Mouse (Mus musculus): ENCODE data around the gene Luzp2. TPM values are rescaled to one million over a fixed set of nuclear protein-coding genes. Genes with fewer than 3 reads are reported as not detected.
"Not testable (repeated sequence)": the region's sequence is repeated elsewhere in the genome, so short reads cannot be mapped to it uniquely, and the experiment has no call there.

Gene Luzp2
- total RNA-seq, 2 experiments from 2014 or later = 84.8 TPM

DNA sequence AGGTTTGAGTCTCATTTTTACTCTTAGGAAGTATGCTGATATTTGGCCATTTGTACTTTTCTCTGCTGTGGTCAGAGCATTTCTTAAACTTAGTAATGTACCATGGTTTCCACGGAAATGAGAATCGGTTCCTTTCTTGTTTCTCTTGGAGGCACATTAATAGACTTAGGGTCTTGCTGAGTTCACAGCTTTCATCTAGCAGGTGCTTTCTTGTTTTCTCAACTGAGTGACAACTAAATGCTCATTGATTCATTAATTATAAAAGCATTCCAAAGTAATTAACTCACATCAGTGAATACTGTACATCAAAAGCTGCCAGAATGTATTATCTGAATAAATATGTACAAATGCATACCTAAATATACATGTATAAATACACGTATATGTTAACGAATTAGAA, 127.4 kb downstream of the Luzp2 start:
- no peak for DNase-seq (ENCODE audit: extremely low spot score in 1 of 2, low spot score in 2 of 2)
- intact Hi-C loops (cut with DNase I) = no loop called here

GRCm38 (mm10) chr7:54977372-54977771, 142.1 kb downstream of the Luzp2 start:
- intact Hi-C loops (cut with DNase I) = no loop called here
- DNase-seq (ENCODE audit: extremely low spot score in 1 of 2, low spot score in 2 of 2) = no peak

GRCm38 (mm10) chr7:54980585-54980984, 145.3 kb downstream of the Luzp2 start:
- no peak for DNase-seq (ENCODE audit: extremely low spot score in 1 of 2, low spot score in 2 of 2)
- intact Hi-C loops (cut with DNase I) = no loop called here

DNA sequence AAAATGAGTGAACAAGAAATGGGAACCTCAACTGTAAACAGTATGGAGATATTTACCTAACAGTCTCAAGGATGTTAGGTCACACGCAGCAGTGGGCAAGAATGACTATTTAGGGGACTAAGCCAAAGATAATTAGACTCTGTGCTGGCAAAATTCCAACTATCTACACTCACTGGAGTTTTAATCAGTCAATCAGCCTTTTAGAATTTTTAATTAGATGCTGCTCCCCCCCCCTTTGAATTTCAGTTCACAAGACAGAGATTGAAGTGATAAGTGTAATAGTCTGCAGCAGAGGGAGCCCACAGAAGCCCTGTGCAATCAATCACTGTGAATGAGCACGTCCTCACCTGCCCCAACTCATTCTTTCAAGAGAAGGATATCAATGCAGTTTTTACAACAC, 165.1 kb downstream of the Luzp2 start:
- DNase-seq (ENCODE audit: extremely low spot score in 1 of 2, low spot score in 2 of 2) = no peak
- intact Hi-C loops (cut with DNase I) = no loop called here

DNA sequence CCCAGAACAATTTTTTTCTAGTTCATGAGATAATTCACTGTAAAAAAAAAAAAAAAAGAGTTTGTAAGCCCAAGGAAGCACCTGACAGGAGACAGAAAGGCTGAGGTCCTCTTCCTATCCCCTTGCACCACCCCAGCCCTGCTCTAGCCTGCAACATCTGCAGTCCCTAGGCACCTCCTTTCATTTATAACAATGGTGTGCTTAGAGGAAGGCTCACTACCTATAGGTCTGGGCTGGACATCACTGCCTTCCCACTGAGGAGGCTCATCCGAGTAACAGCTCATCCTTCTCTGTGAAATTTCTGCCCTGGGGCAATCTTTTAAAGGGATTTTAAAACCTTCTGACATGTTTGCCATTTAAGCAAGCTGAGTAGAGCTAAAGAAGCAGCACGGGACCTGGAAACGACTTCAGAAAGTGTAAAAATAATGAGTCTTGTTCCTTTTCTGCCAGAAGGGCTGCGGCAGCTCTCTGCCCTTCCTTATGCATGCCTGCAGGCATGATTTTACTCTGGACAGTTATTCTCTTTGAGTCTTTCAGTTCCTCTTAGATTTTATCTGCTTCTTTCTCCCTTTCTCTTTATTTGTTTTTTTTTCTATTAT, 174.0 kb downstream of the Luzp2 start:
- DNase-seq (ENCODE audit: extremely low spot score in 1 of 2, low spot score in 2 of 2) = no peak
- intact Hi-C loops (cut with DNase I) = no loop called here

GRCm38 (mm10) chr7:55133850-55134249, 298.6 kb downstream of the Luzp2 start:
- intact Hi-C loops (cut with DNase I); DNase-seq (ENCODE audit: extremely low spot score in 1 of 2, low spot score in 2 of 2): not testable (repeated sequence)

DNA sequence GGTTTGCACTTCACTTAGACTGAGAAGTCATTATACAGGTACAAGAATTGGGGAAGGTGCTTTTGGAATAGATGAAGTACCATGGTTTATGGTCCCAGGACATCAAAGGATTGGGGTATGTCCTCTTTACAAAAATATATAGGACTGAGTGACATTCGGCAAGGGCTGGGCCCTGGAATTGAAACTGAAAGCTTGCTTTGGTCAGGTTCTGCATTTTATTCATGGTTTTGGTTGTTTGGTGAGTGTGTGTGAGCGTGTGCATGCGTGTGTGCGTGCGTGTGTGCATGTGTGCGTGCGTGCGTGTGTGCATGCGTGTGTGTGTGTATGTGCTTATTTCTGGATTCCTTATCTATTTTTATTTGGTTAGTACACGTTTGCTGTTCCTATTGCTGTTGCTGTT, 353.6 kb downstream of the Luzp2 start:
- DNase-seq (ENCODE audit: extremely low spot score in 1 of 2, low spot score in 2 of 2) = no peak
- intact Hi-C loops (cut with DNase I) = no loop called here

DNA sequence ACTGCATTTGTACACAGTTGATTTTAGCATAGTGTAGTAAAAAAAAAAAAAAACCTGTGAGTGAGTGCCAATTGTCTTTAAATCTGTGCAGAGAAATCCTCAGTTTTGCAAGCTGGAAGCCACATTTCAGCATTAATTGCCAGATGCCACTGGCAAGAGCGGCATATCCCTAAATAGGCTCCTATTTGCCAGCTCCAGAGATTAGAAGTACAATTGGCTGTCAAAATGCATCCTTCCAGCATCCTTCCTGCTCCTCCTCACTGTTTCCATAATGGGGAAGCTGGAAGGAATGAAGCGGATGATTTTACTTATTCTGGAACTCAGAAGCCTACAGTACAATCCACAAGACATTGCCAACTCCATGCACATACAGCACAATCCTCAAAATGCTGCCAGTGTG, 354.2 kb downstream of the Luzp2 start:
- intact Hi-C loops (cut with DNase I) = no loop called here
- DNase-seq (ENCODE audit: extremely low spot score in 1 of 2, low spot score in 2 of 2) = peak in 1 of 2 experiments; percentile 60

DNA sequence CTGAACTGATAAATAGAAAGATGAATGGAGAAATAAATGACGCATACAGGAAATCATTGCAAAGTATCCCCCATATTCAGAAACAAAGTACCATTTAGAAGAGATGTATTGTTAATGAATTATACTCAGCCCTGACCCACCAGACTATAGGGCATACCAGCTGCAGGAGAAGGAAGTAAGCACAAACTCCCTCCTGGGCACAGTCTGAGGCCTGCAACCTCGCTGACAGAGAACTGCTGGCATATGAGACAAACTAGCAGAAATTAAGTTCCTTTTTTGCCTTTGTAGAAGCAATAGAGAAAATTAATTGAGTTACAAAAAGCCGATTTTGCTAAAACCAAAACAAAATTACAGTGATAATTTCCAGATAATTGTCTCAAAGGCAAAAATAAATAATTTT, 355.4 kb downstream of the Luzp2 start:
- intact Hi-C loops (cut with DNase I) = no loop called here
- no peak for DNase-seq (ENCODE audit: extremely low spot score in 1 of 2, low spot score in 2 of 2)

DNA sequence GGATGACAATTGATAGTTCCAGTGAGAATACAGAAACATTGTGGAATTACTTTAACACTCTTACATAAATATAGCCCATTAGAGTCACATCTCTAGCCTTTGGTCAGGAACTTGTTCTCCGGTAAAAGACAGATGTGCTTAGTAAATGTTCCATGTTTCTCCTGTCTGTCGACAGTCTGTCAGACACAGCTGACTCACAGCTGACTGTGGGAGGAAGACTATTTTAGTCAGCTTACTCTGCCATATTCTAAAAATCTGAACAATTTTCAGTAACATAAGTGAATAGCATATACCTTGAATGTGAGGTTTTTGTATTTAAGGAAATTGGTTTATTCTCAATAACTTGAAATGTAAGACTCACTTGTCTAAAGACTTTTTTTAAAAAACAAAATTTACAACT, 363.5 kb downstream of the Luzp2 start:
- no peak for DNase-seq (ENCODE audit: extremely low spot score in 1 of 2, low spot score in 2 of 2)
- intact Hi-C loops (cut with DNase I) = no loop called here

- no peak for DNase-seq (ENCODE audit: extremely low spot score in 1 of 2, low spot score in 2 of 2)
- intact Hi-C loops (cut with DNase I) = no loop called here
These were observed 387.7 kb downstream of the Luzp2 start for GRCm38 (mm10) chr7:55222997-55223396.

DNA sequence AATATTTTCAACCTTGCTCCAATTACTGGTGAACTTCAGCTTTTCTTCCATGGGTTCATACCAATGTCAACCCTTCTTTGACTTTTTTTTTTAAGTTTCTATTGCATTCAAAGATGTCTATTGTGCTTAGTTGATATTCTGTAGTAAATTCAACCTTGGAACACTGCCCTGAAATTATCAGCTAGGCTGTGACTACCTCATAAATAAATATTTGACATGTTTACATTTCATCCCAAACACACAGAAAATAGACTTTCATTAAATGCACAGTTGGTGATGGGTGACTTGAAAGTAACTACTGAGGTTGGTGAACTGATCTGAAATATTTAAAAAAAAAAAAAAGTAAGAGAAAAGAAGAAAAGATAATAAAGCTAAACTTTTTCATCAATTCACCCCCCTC, 394.1 kb downstream of the Luzp2 start:
- intact Hi-C loops (cut with DNase I) = no loop called here
- no peak for DNase-seq (ENCODE audit: extremely low spot score in 1 of 2, low spot score in 2 of 2)
